17 mouse cellular contexts compared by ENCODE assay signal in the genomic region with DNA sequence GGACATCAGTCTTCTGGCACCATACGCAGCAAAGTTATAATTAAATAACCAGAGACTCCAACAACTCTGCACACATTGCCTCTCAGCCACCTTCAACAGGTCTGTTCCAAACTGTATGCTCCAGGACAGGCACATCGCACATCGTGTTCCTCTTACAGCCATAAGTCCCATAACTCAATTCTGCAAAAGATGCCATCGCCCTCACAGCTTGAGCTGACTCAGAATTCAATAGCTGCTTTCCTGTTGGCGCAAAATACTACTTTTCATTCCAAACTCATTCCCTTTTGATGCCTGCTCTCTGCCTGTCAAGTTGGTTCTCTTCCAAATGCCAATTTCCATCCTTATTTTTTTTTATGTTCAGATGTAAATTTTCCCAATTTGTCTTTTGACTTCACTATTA.
DNase-seq lines count a peak whose midpoint lies in the region; ATAC-seq and TF ChIP-seq lines count a peak whose summit lies in the region.
"Had no signal": no experiment of that assay in that cellular context is flagged by ENCODE, and none has a peak within 500 bp of the region (broad histone marks: within the 10 kb centered on the region; RNA-seq: fewer than 3 reads in every experiment).

No protein-coding gene starts in this region.

- no peaks in the 10 kb centered on the region for H3K9me3 ChIP-seq in forebrain, embryonic 14.5 days (replicated peaks; ENCODE audit: control insufficient read depth, low read length)
- H3K9me3 ChIP-seq in forebrain, embryonic 12.5 days, result no peaks in the 10 kb centered on the region
- H3K9me3 ChIP-seq in forebrain, embryonic 16.5 days (ENCODE audit: control insufficient read depth, low read length), result no peaks in the 10 kb centered on the region
- H3K9me3 ChIP-seq: hindbrain, embryonic 13.5 days; neural tube, embryonic 13.5 days had no signal

- peak; percentile 63 for DNase-seq in forebrain, embryonic 14.5 days (ENCODE audit: low spot score)
- DNase-seq in brain, embryonic 14.5 days (ENCODE audit: low read depth), result peak; percentile 76
- DNase-seq in layer of hippocampus, postnatal 10 days (ENCODE audit: low spot score in 2 of 2), result peak; percentile 6 to 18
- DNase-seq in adrenal gland, postnatal 4 days (ENCODE audit: low spot score in 2 of 2), result no peak
- no peak for DNase-seq in spleen, adult 18-20 months
- DNase-seq: adrenal gland, postnatal 36 days; gastrocnemius, postnatal 36 days; kidney, adult 8-10 months; lung, postnatal 36 days; thymus, adult 2 months had no signal

- H3K27ac ChIP-seq in forebrain, embryonic 14.5 days (ENCODE audit: low read depth, low read length), result no peak overlapping the region
- no peak overlapping the region for H3K27ac ChIP-seq in forebrain, embryonic 12.5 days
- H3K27ac ChIP-seq in forebrain, embryonic 16.5 days (ENCODE audit: low read length), result no peak overlapping the region
- H3K27ac ChIP-seq: hindbrain, embryonic 13.5 days; liver, embryonic 14.5 days; neural tube, embryonic 13.5 days had no signal

- no peak overlapping the region for H3K4me3 ChIP-seq in forebrain, embryonic 14.5 days (ENCODE audit: low read depth, low read length)
- no peak overlapping the region for H3K4me3 ChIP-seq in forebrain, embryonic 12.5 days (replicated peaks)
- no peak overlapping the region for H3K4me3 ChIP-seq in forebrain, embryonic 16.5 days (replicated peaks; ENCODE audit: low read length)
- H3K4me3 ChIP-seq: erythroblast, embryonic 14.5 days; hindbrain, embryonic 13.5 days; neural tube, embryonic 13.5 days had no signal

- H3K36me3 ChIP-seq in forebrain, embryonic 14.5 days (ENCODE audit: control insufficient read depth, insufficient read depth, low read length), result no peaks in the 10 kb centered on the region
- H3K36me3 ChIP-seq in forebrain, embryonic 12.5 days (replicated peaks), result no peaks in the 10 kb centered on the region
- H3K36me3 ChIP-seq in forebrain, embryonic 16.5 days (ENCODE audit: control insufficient read depth, insufficient read depth), result no peaks in the 10 kb centered on the region
- H3K36me3 ChIP-seq: hindbrain, embryonic 13.5 days; neural tube, embryonic 13.5 days had no signal

- TF ChIP-seq CTCF in brain, embryonic 14.5 days (IDR thresholded peaks at IDR 0.05; ENCODE audit: borderline replicate concordance, extremely low read depth, insufficient read depth, insufficient read length), result no peak

- 0 out of 2 replicates have a peak, but pooled peaks have one; percentile 40 for ATAC-seq in forebrain, embryonic 14.5 days
- no peak for ATAC-seq in forebrain, embryonic 12.5 days (ENCODE audit: low FRiP score)
- ATAC-seq in forebrain, embryonic 16.5 days, result peak; percentile 66
- ATAC-seq: midbrain, embryonic 16.5 days had no signal

- H3K9ac ChIP-seq in forebrain, embryonic 14.5 days (ENCODE audit: low read length), result no peak overlapping the region
- no peak overlapping the region for H3K9ac ChIP-seq in forebrain, embryonic 12.5 days
- no peak overlapping the region for H3K9ac ChIP-seq in forebrain, embryonic 16.5 days (replicated peaks; ENCODE audit: low read depth, low read length)
- H3K9ac ChIP-seq: hindbrain, embryonic 13.5 days; liver, embryonic 14.5 days; neural tube, embryonic 13.5 days had no signal

- WGBS in forebrain, embryonic 14.5 days, result 79% methylated on average over 5 of the region's 5 CpGs
- WGBS in forebrain, embryonic 12.5 days, result 84% methylated on average over 5 of the region's 5 CpGs
- WGBS in forebrain, embryonic 16.5 days, result 67% methylated on average over 5 of the region's 5 CpGs

- no peak for TF ChIP-seq POLR2A in brain, embryonic 14.5 days (IDR thresholded peaks at IDR 0.05; ENCODE audit: borderline replicate concordance, extremely low read depth, insufficient read depth, insufficient read length, poor library complexity, severe bottlenecking)

- no peaks in the 10 kb centered on the region for H3K27me3 ChIP-seq in forebrain, embryonic 14.5 days (replicated peaks; ENCODE audit: control insufficient read depth, insufficient read depth, low read length)
- H3K27me3 ChIP-seq in forebrain, embryonic 12.5 days, result no peaks in the 10 kb centered on the region
- H3K27me3 ChIP-seq in forebrain, embryonic 16.5 days (replicated peaks; ENCODE audit: control insufficient read depth, insufficient read depth, low read length), result no peaks in the 10 kb centered on the region
- H3K27me3 ChIP-seq: hindbrain, embryonic 13.5 days; neural tube, embryonic 13.5 days had no signal

- H3K4me1 ChIP-seq in forebrain, embryonic 14.5 days (ENCODE audit: control insufficient read depth, insufficient read depth, low read length), result no peaks in the 10 kb centered on the region
- no peaks in the 10 kb centered on the region for H3K4me1 ChIP-seq in forebrain, embryonic 12.5 days
- 0 out of 2 replicates have a peak, but pooled peaks cover 2% of the 10 kb centered on the region for H3K4me1 ChIP-seq in forebrain, embryonic 16.5 days (replicated peaks; ENCODE audit: control insufficient read depth, insufficient read depth, low read length)
- H3K4me1 ChIP-seq: hindbrain, embryonic 13.5 days; neural tube, embryonic 13.5 days had no signal

- H3K4me2 ChIP-seq in forebrain, embryonic 14.5 days (ENCODE audit: low read length), result no peak overlapping the region
- no peak overlapping the region for H3K4me2 ChIP-seq in forebrain, embryonic 12.5 days
- no peak overlapping the region for H3K4me2 ChIP-seq in forebrain, embryonic 16.5 days (ENCODE audit: low read length)
- H3K4me2 ChIP-seq: hindbrain, embryonic 13.5 days; neural tube, embryonic 13.5 days had no signal

Comparison
In these comparisons a context has a peak if more than half of its experiments do, and no peak if none do; other contexts are left out.
1. DNase-seq: peak in forebrain, embryonic 14.5 days (single experiment), brain, embryonic 14.5 days (single experiment) and layer of hippocampus, postnatal 10 days (2 of 2); none in adrenal gland, postnatal 4 days (0 of 2) and spleen, adult 18-20 months (0 of 2).